ENCODE assay signal across 9 mouse cellular contexts in genomic region chr5:8820592-8821104, GRCm38 (mm10). TPM values are rescaled to one million over a fixed set of nuclear protein-coding genes. Genes with fewer than 3 reads are reported as not detected.
A peak's percentile ranks its signal among the peaks of the same experiment; 100 is the strongest.
DNase-seq lines count a peak whose midpoint lies in the region; ATAC-seq and TF ChIP-seq lines count a peak whose summit lies in the region.
"Not testable (repeated sequence)": the region's sequence is repeated elsewhere in the genome, so short reads cannot be mapped to it uniquely, and the experiment has no call there.
"Had no signal": no experiment of that assay in that cellular context is flagged by ENCODE, and none has a peak within 500 bp of the region (broad histone marks: within the 10 kb centered on the region; RNA-seq: fewer than 3 reads in every experiment).

No protein-coding gene starts in this region.

- 0 out of 2 replicates have a peak, but pooled peaks have one; percentile 2 for TF ChIP-seq POLR2A in cortical plate, adult 2 months (IDR thresholded peaks at IDR 0.05; ENCODE audit: extremely low read depth, insufficient read depth, low read length)

- not testable (repeated sequence) for H3K9ac ChIP-seq in forebrain, embryonic 12.5 days; heart, embryonic 13.5 days; hindbrain, embryonic 15.5 days; kidney, embryonic 16.5 days (replicated peaks; ENCODE audit: low read length); lung, embryonic 15.5 days; midbrain, postnatal 0 days (replicated peaks; ENCODE audit: low read length, poor library complexity, severe bottlenecking); stomach, embryonic 15.5 days

- WGBS in forebrain, embryonic 12.5 days, result 0% methylated on average over 5 of the region's 6 CpGs
- WGBS in heart, embryonic 13.5 days, result under 1% methylated on average over 5 of the region's 6 CpGs
- WGBS in hindbrain, embryonic 15.5 days, result 2% methylated on average over 5 of the region's 6 CpGs
- WGBS in kidney, embryonic 16.5 days, result under 1% methylated on average over 4 of the region's 6 CpGs
- 2% methylated on average over 5 of the region's 6 CpGs for WGBS in lung, embryonic 15.5 days
- 6% methylated on average over 4 of the region's 6 CpGs for WGBS in midbrain, postnatal 0 days
- 3% methylated on average over 4 of the region's 6 CpGs for WGBS in stomach, embryonic 15.5 days

- H3K9me3 ChIP-seq in forebrain, embryonic 12.5 days; heart, embryonic 13.5 days; hindbrain, embryonic 15.5 days; kidney, embryonic 16.5 days (ENCODE audit: low read length); lung, embryonic 15.5 days; midbrain, postnatal 0 days (ENCODE audit: low read length); stomach, embryonic 15.5 days: not testable (repeated sequence)

- peak overlapping the region; percentile 50; the same call in 1 of the 2 replicates for H3K4me2 ChIP-seq in forebrain, embryonic 12.5 days
- peak overlapping the region; percentile 69 for H3K4me2 ChIP-seq in heart, embryonic 13.5 days
- peak overlapping the region; percentile 62 for H3K4me2 ChIP-seq in hindbrain, embryonic 15.5 days
- H3K4me2 ChIP-seq in kidney, embryonic 16.5 days (replicated peaks; ENCODE audit: low read depth, low read length), result peak overlapping the region; percentile 53
- H3K4me2 ChIP-seq in lung, embryonic 15.5 days, result peak overlapping the region; percentile 48
- H3K4me2 ChIP-seq in midbrain, postnatal 0 days (ENCODE audit: low read depth, low read length, poor library complexity, severe bottlenecking), result peak overlapping the region; percentile 53
- peak overlapping the region; percentile 49; the same call in 1 of the 2 replicates for H3K4me2 ChIP-seq in stomach, embryonic 15.5 days

- not testable (repeated sequence) for ATAC-seq in forebrain, embryonic 12.5 days (ENCODE audit: low FRiP score); heart, embryonic 13.5 days (ENCODE audit: extremely low read depth, insufficient number of reproducible peaks, low FRiP score, low TSS enrichment); kidney, embryonic 16.5 days (ENCODE audit: low FRiP score, low TSS enrichment); lung, embryonic 15.5 days (ENCODE audit: borderline replicate concordance, extremely low read depth, low FRiP score, low TSS enrichment); midbrain, postnatal 0 days (ENCODE audit: low FRiP score); stomach, embryonic 15.5 days (ENCODE audit: insufficient read depth, low FRiP score, low read depth)
- ATAC-seq in hindbrain, embryonic 15.5 days (ENCODE audit: low FRiP score, low read depth), result peak; percentile 30; the same call in 1 of the 2 replicates

- H3K36me3 ChIP-seq in forebrain, embryonic 12.5 days (replicated peaks); heart, embryonic 13.5 days; hindbrain, embryonic 15.5 days; kidney, embryonic 16.5 days (ENCODE audit: insufficient read depth, low read length); lung, embryonic 15.5 days; midbrain, postnatal 0 days (ENCODE audit: insufficient read depth, low read length); stomach, embryonic 15.5 days: not testable (repeated sequence)

- not testable (repeated sequence) for H3K4me1 ChIP-seq in cortical plate, adult 2 months (ENCODE audit: control insufficient read depth, insufficient read depth, low read length); forebrain, embryonic 12.5 days; heart, embryonic 13.5 days; kidney, embryonic 16.5 days (ENCODE audit: insufficient read depth, low read length); lung, embryonic 15.5 days; midbrain, postnatal 0 days (ENCODE audit: insufficient read depth, low read length); stomach, embryonic 15.5 days
- peaks cover 12% of the 10 kb centered on the region for H3K4me1 ChIP-seq in hindbrain, embryonic 15.5 days (replicated peaks)

- not testable (repeated sequence) for DNase-seq in midbrain, postnatal 0 days (ENCODE audit: low spot score)

- not testable (repeated sequence) for TF ChIP-seq CTCF in cortical plate, adult 2 months (IDR thresholded peaks at IDR 0.05; ENCODE audit: extremely low read depth, insufficient read depth, low read length); midbrain, postnatal 0 days (IDR thresholded peaks at IDR 0.05)

- H3K27ac ChIP-seq in cortical plate, adult 2 months (ENCODE audit: insufficient read depth, low read length); forebrain, embryonic 12.5 days; heart, embryonic 13.5 days (replicated peaks); hindbrain, embryonic 15.5 days (replicated peaks); kidney, embryonic 16.5 days (ENCODE audit: low read length); lung, embryonic 15.5 days; midbrain, postnatal 0 days (ENCODE audit: low read depth, low read length); stomach, embryonic 15.5 days: not testable (repeated sequence)

- not testable (repeated sequence) for H3K27me3 ChIP-seq in forebrain, embryonic 12.5 days; heart, embryonic 13.5 days (replicated peaks); hindbrain, embryonic 15.5 days; kidney, embryonic 16.5 days (ENCODE audit: insufficient read depth, low read length); lung, embryonic 15.5 days; midbrain, postnatal 0 days (ENCODE audit: insufficient read depth, low read length); stomach, embryonic 15.5 days (replicated peaks)

- peak overlapping the region; percentile 86 for H3K4me3 ChIP-seq in cortical plate, adult 2 months (ENCODE audit: insufficient read depth, low read length)
- H3K4me3 ChIP-seq in forebrain, embryonic 12.5 days (replicated peaks); kidney, embryonic 16.5 days (ENCODE audit: low read length); stomach, embryonic 15.5 days (replicated peaks): not testable (repeated sequence)
- peak overlapping the region; percentile 43 for H3K4me3 ChIP-seq in heart, embryonic 13.5 days
- H3K4me3 ChIP-seq in hindbrain, embryonic 15.5 days, result peak overlapping the region; percentile 34; the same call in 1 of the 2 replicates
- peak overlapping the region; percentile 20; the same call in 1 of the 2 replicates for H3K4me3 ChIP-seq in lung, embryonic 15.5 days
- peak overlapping the region; percentile 33; the same call in 1 of the 2 replicates for H3K4me3 ChIP-seq in midbrain, postnatal 0 days (ENCODE audit: low read depth, low read length)

RNA-seq across cellular contexts. Expression of gene Abcb1b, which starts 22.7 kb away (rescaled TPM):
- polyA plus RNA-seq in cortical plate, adult 2 months (2012; rRNA removed), result 2.9 and 3.5 TPM in 2 replicates
- polyA plus RNA-seq in forebrain, embryonic 12.5 days (2016; fragmentation: Nextera tagmentation; extraction: Ambion mirVana), result 0.85 and 0.93 TPM in 2 replicates
- polyA plus RNA-seq in heart, embryonic 13.5 days (2015; fragmentation: Nextera tagmentation; extraction: Ambion mirVana), result 0.65 and 1.0 TPM in 2 replicates
- polyA plus RNA-seq in hindbrain, embryonic 15.5 days (2015; fragmentation: Nextera tagmentation; extraction: Ambion mirVana), result 0.63 and 0.83 TPM in 2 replicates
- 1.7 and 2.0 TPM in 2 replicates for polyA plus RNA-seq in kidney, embryonic 16.5 days (2015; fragmentation: Nextera tagmentation; extraction: Ambion mirVana)
- polyA plus RNA-seq in lung, embryonic 15.5 days (2015; fragmentation: Nextera tagmentation; extraction: Ambion mirVana), result 1.4 and 1.6 TPM in 2 replicates
- 0.44 and 1.3 TPM in 2 replicates for total RNA-seq in midbrain, postnatal 0 days (2014; rRNA removed)
- polyA plus RNA-seq in midbrain, postnatal 0 days (2015; fragmentation: Nextera tagmentation; extraction: Ambion mirVana), result 0.64 and 1.2 TPM in 2 replicates
- 2.5 and 2.9 TPM in 2 replicates for polyA plus RNA-seq in stomach, embryonic 15.5 days (2015; fragmentation: Nextera tagmentation; extraction: Ambion mirVana)
- total RNA-seq: MEL had no signal
